Mouse (Mus musculus) midbrain, embryonic 11.5 days (tissue): ENCODE results near the gene Sdr9c7. TPM values are rescaled to one million over a fixed set of nuclear protein-coding genes. Genes with fewer than 3 reads are reported as not detected.

ENCODE experiments used
- ATAC-seq: fragments of 200-750 bp; cut with Nextera tagmentation; 2 replicates; pipeline ENCODE4 v1.8.0; 2017; ENCODE audit warnings: moderate TSS enrichment, moderate library complexity; ENCODE audit not compliant: low FRiP score
- DNase-seq: peaks from one replicate; pipeline ENCODE4 v3.0.0; 2015; ENCODE audit warnings: low spot score; ENCODE audit errors: missing footprints
- H3K27ac ChIP-seq: fragments of 300-500 bp; sonication (generic); 2 replicates; pipeline ENCODE4 v1.5.1; 2014; ENCODE audit warnings: low read depth, low read length
- H3K27me3 ChIP-seq: fragments of 300-500 bp; sonication (generic); 2 replicates; pipeline ENCODE4 v1.6.1; 2014; ENCODE audit warnings: mild to moderate bottlenecking, low read length, moderate library complexity, mixed read lengths; ENCODE audit not compliant: control insufficient read depth, insufficient read depth
- H3K36me3 ChIP-seq: fragments of 300-500 bp; sonication (generic); 2 replicates; pipeline ENCODE4 v1.6.1; 2014; ENCODE audit warnings: mild to moderate bottlenecking, low read length, moderate library complexity, mixed read lengths; ENCODE audit not compliant: control insufficient read depth, insufficient read depth
- H3K4me1 ChIP-seq: fragments of 300-500 bp; sonication (generic); 2 replicates; pipeline ENCODE4 v1.6.1; 2014; ENCODE audit warnings: low read length; ENCODE audit not compliant: control insufficient read depth, insufficient read depth
- H3K4me2 ChIP-seq: fragments of 300-500 bp; sonication (generic); 2 replicates; pipeline ENCODE4 v1.6.1; 2014; ENCODE audit warnings: mild to moderate bottlenecking, moderate library complexity
- H3K4me3 ChIP-seq: fragments of 300-500 bp; sonication (generic); 2 replicates; pipeline ENCODE4 v1.5.1; 2014; ENCODE audit warnings: low read depth, low read length
- H3K9ac ChIP-seq: fragments of 300-500 bp; sonication (generic); 2 replicates; pipeline ENCODE4 v1.6.1; 2014; ENCODE audit warnings: low read length
- H3K9me3 ChIP-seq: fragments of 300-500 bp; sonication (generic); 2 replicates; pipeline ENCODE4 v1.6.1; 2016; ENCODE audit warnings: low read length; ENCODE audit not compliant: control insufficient read depth
- WGBS: fragments of 180-500 bp; shearing (Covaris S2); extraction: QIAGEN DNeasy Blood & Tissue Kit; methylation state at CpG from one replicate; pipeline ENCODE4 v1.1.7; 2014; 5-methylcytosine and 5-hydroxymethylcytosine counted together
- polyA plus RNA-seq: library from polyadenylated mRNA; unstranded; fragments of >200 nt; fragmentation: Nextera tagmentation; extraction: Ambion mirVana; gene quantifications from 2 replicates; pipeline ENCODE4 v1.2.1, GENCODE M21; 2014

The Sdr9c7 gene
- not detected in 2 replicates for polyA plus RNA-seq

- Histone ChIP-seq H3K36me3 (no peaks in the 10 kb centered on the region), H3K4me1 (no peaks in the 10 kb centered on the region), H3K9ac (no peak within 1 kb of the TSS), H3K4me2 (no peak within 1 kb of the TSS), H3K27me3 (no peaks in the 10 kb centered on the region), H3K27ac (no peak within 1 kb of the TSS), H3K4me3 (no peak within 1 kb of the TSS), H3K9me3 (no peaks in the 10 kb centered on the region)
- WGBS: 86% methylated on average over 2 of the region's 2 CpGs
- DNase-seq: no peak
- no peak for ATAC-seq
Measured at GRCm38 (mm10) chr10:127898218-127898617, at the start of gene Sdr9c7. TSS of gene Sdr9c7 (plus strand) at chr10:127898518.

GRCm38 (mm10) chr10:127849628-127850027 is 48.7 kb upstream of the Sdr9c7 start, which contains the start of gene Rdh19:
TSS of gene Rdh19 (plus strand) at chr10:127849928.
- Histone ChIP-seq H3K27me3 (no peaks in the 10 kb centered on the region), H3K9ac (no peak within 1 kb of the TSS), H3K27ac (no peak within 1 kb of the TSS), H3K4me3 (no peak within 1 kb of the TSS), H3K4me2 (no peak within 1 kb of the TSS), H3K36me3 (no peaks in the 10 kb centered on the region), H3K4me1 (no peaks in the 10 kb centered on the region), H3K9me3 (no peaks in the 10 kb centered on the region)
- DNase-seq (no peak), ATAC-seq (no peak)
- 86% methylated on average over 1 of the region's 1 CpGs for WGBS

GRCm38 (mm10) chr10:127856376-127856775 is 41.9 kb upstream of the Sdr9c7 start:
- no peak for ATAC-seq
- Histone ChIP-seq H3K4me2 (no peak overlapping the region), H3K4me3 (no peak overlapping the region), H3K27me3 (no peaks in the 10 kb centered on the region), H3K27ac (no peak overlapping the region), H3K9me3 (no peaks in the 10 kb centered on the region), H3K36me3 (no peaks in the 10 kb centered on the region), H3K4me1 (no peaks in the 10 kb centered on the region), H3K9ac (no peak overlapping the region)
- no peak for DNase-seq

- Histone ChIP-seq H3K27me3 (no peaks in the 10 kb centered on the region), H3K4me1 (no peaks in the 10 kb centered on the region), H3K4me3 (no peak overlapping the region), H3K27ac (no peak overlapping the region), H3K9ac (no peak overlapping the region), H3K36me3 (no peaks in the 10 kb centered on the region), H3K4me2 (no peak overlapping the region), H3K9me3 (no peaks in the 10 kb centered on the region)
- ATAC-seq (no peak), DNase-seq (no peak)
Measured at GRCm38 (mm10) chr10:127864931-127865330, 33.4 kb upstream of the Sdr9c7 start.

- Histone ChIP-seq H3K9ac (no peak within 1 kb of the TSS), H3K4me2 (no peak within 1 kb of the TSS), H3K27ac (no peak within 1 kb of the TSS), H3K27me3 (no peaks in the 10 kb centered on the region), H3K9me3 (peaks cover 3% of the 10 kb centered on the region; the same call in 1 of the 2 replicates), H3K4me1 (no peaks in the 10 kb centered on the region), H3K36me3 (no peaks in the 10 kb centered on the region), H3K4me3 (no peak within 1 kb of the TSS)
- WGBS: 91% methylated on average over 3 of the region's 3 CpGs
- no peak for ATAC-seq
- no peak for DNase-seq
Measured at GRCm38 (mm10) chr10:127866232-127866631, 32.1 kb upstream of the Sdr9c7 start, which contains the start of gene Rdh16f2. TSS of gene Rdh16f2 (plus strand) at chr10:127866474.

- no peaks in the 10 kb centered on the region for H3K36me3 ChIP-seq
- H3K27me3 ChIP-seq: no peaks in the 10 kb centered on the region
- H3K9me3 ChIP-seq: peaks cover 3% of the 10 kb centered on the region; the same call in 1 of the 2 replicates
- no peak overlapping the region for H3K4me3 ChIP-seq
- no peaks in the 10 kb centered on the region for H3K4me1 ChIP-seq
- DNase-seq: no peak
- H3K27ac ChIP-seq: no peak overlapping the region
- ATAC-seq: no peak
- 79% methylated on average over 4 of the region's 4 CpGs for WGBS
- no peak overlapping the region for H3K9ac ChIP-seq
- no peak overlapping the region for H3K4me2 ChIP-seq
Measured at GRCm38 (mm10) chr10:127872484-127872883, 25.8 kb upstream of the Sdr9c7 start.

- no peaks in the 10 kb centered on the region for H3K27me3 ChIP-seq
- ATAC-seq (no peak), DNase-seq (no peak)
- H3K27ac ChIP-seq: no peak overlapping the region
- no peak overlapping the region for H3K9ac ChIP-seq
- no peaks in the 10 kb centered on the region for H3K4me1 ChIP-seq
- no peak overlapping the region for H3K4me3 ChIP-seq
- H3K36me3 ChIP-seq: no peaks in the 10 kb centered on the region
- no peak overlapping the region for H3K4me2 ChIP-seq
- no peaks in the 10 kb centered on the region for H3K9me3 ChIP-seq
- 63% methylated on average over 2 of the region's 2 CpGs for WGBS
Measured at GRCm38 (mm10) chr10:127877681-127878080, 20.6 kb upstream of the Sdr9c7 start.

- 71% methylated on average over 3 of the region's 3 CpGs for WGBS
Measured at GRCm38 (mm10) chr10:127878262-127879057, 19.9 kb upstream of the Sdr9c7 start.

GRCm38 (mm10) chr10:127879155-127879688 is 19.1 kb upstream of the Sdr9c7 start:
- no peak overlapping the region for H3K4me2 ChIP-seq
- DNase-seq (no peak), ATAC-seq (no peak)
- no peak overlapping the region for H3K9ac ChIP-seq
- no peaks in the 10 kb centered on the region for H3K4me1 ChIP-seq
- H3K4me3 ChIP-seq: no peak overlapping the region
- H3K36me3 ChIP-seq: no peaks in the 10 kb centered on the region
- no peaks in the 10 kb centered on the region for H3K27me3 ChIP-seq
- 82% methylated on average over 3 of the region's 3 CpGs for WGBS
- no peaks in the 10 kb centered on the region for H3K9me3 ChIP-seq
- H3K27ac ChIP-seq: no peak overlapping the region

More at GRCm38 (mm10) chr10:127878262-127879057, 19.9 kb upstream of the Sdr9c7 start:
- no peaks in the 10 kb centered on the region for H3K27me3 ChIP-seq
- H3K4me3 ChIP-seq: no peak overlapping the region
- no peaks in the 10 kb centered on the region for H3K9me3 ChIP-seq
- H3K4me1 ChIP-seq: no peaks in the 10 kb centered on the region
- H3K36me3 ChIP-seq: no peaks in the 10 kb centered on the region
- no peak for ATAC-seq
- no peak overlapping the region for H3K4me2 ChIP-seq
- no peak overlapping the region for H3K27ac ChIP-seq
- no peak overlapping the region for H3K9ac ChIP-seq
- no peak for DNase-seq
